Mouse (Mus musculus) ES-Bruce4 (cell line): ENCODE data around the gene Slc25a28.

Source experiments
- CTCF ChIP-seq: IDR thresholded peaks from one replicate; pipeline ENCODE4 v1.8.1; 2011; ENCODE audit warnings: low read depth, low read length
- EP300 ChIP-seq: IDR thresholded peaks from 2 replicates; pipeline ENCODE4 v1.6.1; 2011; ENCODE audit warnings: low read depth, low read length; ENCODE audit not compliant: insufficient read depth
- POLR2A ChIP-seq: IDR thresholded peaks from one replicate; pipeline ENCODE4 v1.8.1; 2011; ENCODE audit warnings: low read length; ENCODE audit not compliant: insufficient read depth

GRCm38 (mm10) chr19:43629088-43629487 is 45.6 kb downstream of the Slc25a28 start:
- TF ChIP-seq CTCF (no peak), EP300 (no peak), POLR2A (no peak)
